10 mouse cellular contexts compared by ENCODE assay signal in the genomic region with DNA sequence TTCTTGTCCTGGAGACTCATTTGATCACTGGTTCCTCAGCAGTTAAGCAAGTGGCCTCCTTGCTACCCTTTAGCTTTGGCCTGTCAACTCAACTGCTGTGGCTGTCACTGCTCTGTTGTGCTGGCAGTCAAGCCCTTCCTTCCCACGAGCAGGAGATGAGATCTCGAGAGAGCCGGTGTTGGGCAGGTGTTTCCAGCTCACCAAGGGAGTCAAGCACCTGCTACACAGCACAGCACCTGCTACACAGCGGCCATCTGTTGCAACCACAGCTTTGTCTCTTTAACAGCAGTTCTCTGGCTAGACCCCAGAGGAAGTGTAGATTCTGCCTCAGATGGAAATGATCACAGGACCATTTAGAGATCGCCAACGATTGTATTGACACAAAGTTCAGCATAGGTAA. TPM values are rescaled to one million over a fixed set of nuclear protein-coding genes. Genes with fewer than 3 reads are reported as not detected.
DNase-seq lines count a peak whose midpoint lies in the region; ATAC-seq and TF ChIP-seq lines count a peak whose summit lies in the region.
"Had no signal": no experiment of that assay in that cellular context is flagged by ENCODE, and none has a peak within 500 bp of the region (broad histone marks: within the 10 kb centered on the region; RNA-seq: fewer than 3 reads in every experiment).

No protein-coding gene starts in this region.

- H3K9ac ChIP-seq in lung, embryonic 14.5 days: no peak overlapping the region
- no peak overlapping the region for H3K9ac ChIP-seq in lung, postnatal 0 days (replicated peaks; ENCODE audit: low read depth)

- H3K4me1 ChIP-seq in lung, embryonic 14.5 days (ENCODE audit: insufficient read depth): no peaks in the 10 kb centered on the region
- peaks cover 4% of the 10 kb centered on the region; the same call in 1 of the 2 replicates for H3K4me1 ChIP-seq in lung, postnatal 0 days (ENCODE audit: insufficient read depth, low read depth, low read length)
- no peaks in the 10 kb centered on the region for H3K4me1 ChIP-seq in midbrain, embryonic 10.5 days

- H3K27ac ChIP-seq in lung, embryonic 14.5 days (ENCODE audit: low read depth): no peak overlapping the region
- H3K27ac ChIP-seq in lung, postnatal 0 days (ENCODE audit: low read length): no peak overlapping the region
- H3K27ac ChIP-seq in midbrain, embryonic 10.5 days (replicated peaks): no peak overlapping the region

- TF ChIP-seq EP300 in lung, postnatal 0 days (IDR thresholded peaks at IDR 0.05): no peak

- H3K36me3 ChIP-seq in lung, embryonic 14.5 days (ENCODE audit: insufficient read depth): peaks cover 38% of the 10 kb centered on the region
- peaks cover 20% of the 10 kb centered on the region; the same call in 1 of the 2 replicates for H3K36me3 ChIP-seq in lung, postnatal 0 days (ENCODE audit: insufficient read depth, low read length)
- peaks cover 37% of the 10 kb centered on the region for H3K36me3 ChIP-seq in midbrain, embryonic 10.5 days

- WGBS in lung, embryonic 14.5 days: 46% methylated on average over 6 of the region's 6 CpGs
- WGBS in lung, postnatal 0 days: 46% methylated on average over 6 of the region's 6 CpGs
- 67% methylated on average over 6 of the region's 6 CpGs for WGBS in midbrain, embryonic 10.5 days

- H3K4me3 ChIP-seq in lung, embryonic 14.5 days (ENCODE audit: low read depth, low read length): no peak overlapping the region
- H3K4me3 ChIP-seq in lung, postnatal 0 days (ENCODE audit: low read depth, low read length): no peak overlapping the region
- no peak overlapping the region for H3K4me3 ChIP-seq in midbrain, embryonic 10.5 days

- H3K4me2 ChIP-seq in lung, embryonic 14.5 days: no peak overlapping the region
- H3K4me2 ChIP-seq in lung, postnatal 0 days (replicated peaks; ENCODE audit: low read depth, low read length): no peak overlapping the region

- no peak for DNase-seq in lung, embryonic 14.5 days
- no peak for DNase-seq in lung, postnatal 0 days (ENCODE audit: low spot score)
- peak; percentile 9 for DNase-seq in forelimb bud, embryonic 11.5 days (ENCODE audit: low read depth, low spot score)
- peak; percentile 20 for DNase-seq in midbrain, embryonic 10.5 days (ENCODE audit: low spot score)
- DNase-seq in thymus, postnatal 10 days (ENCODE audit: low spot score in 2 of 2): peak; percentile 76 to 84
- DNase-seq in gastrocnemius, adult 18-20 months (ENCODE audit: low spot score): no peak
- DNase-seq in urinary bladder, adult 18-20 months (ENCODE audit: low spot score in 2 of 2): no peak
- no peak for DNase-seq in adrenal gland, adult 8-10 months

- peak; percentile 50; the same call in 1 of the 2 replicates for ATAC-seq in lung, embryonic 14.5 days (ENCODE audit: insufficient read depth)
- no peak for ATAC-seq in lung, postnatal 0 days

- no peak for TF ChIP-seq CTCF in lung, embryonic 14.5 days (IDR thresholded peaks at IDR 0.05; ENCODE audit: low read depth)
- no peak for TF ChIP-seq CTCF in lung, postnatal 0 days (IDR thresholded peaks at IDR 0.05)

- no peaks in the 10 kb centered on the region for H3K27me3 ChIP-seq in lung, embryonic 14.5 days (ENCODE audit: insufficient read depth, low read length)
- no peaks in the 10 kb centered on the region for H3K27me3 ChIP-seq in lung, postnatal 0 days (replicated peaks; ENCODE audit: insufficient read depth, low read length)
- no peaks in the 10 kb centered on the region for H3K27me3 ChIP-seq in midbrain, embryonic 10.5 days (ENCODE audit: low read depth, poor library complexity, severe bottlenecking)

- H3K9me3 ChIP-seq in lung, embryonic 14.5 days (ENCODE audit: low read depth, low read length): no peaks in the 10 kb centered on the region
- H3K9me3 ChIP-seq in lung, postnatal 0 days (ENCODE audit: low read length): no peaks in the 10 kb centered on the region
- H3K9me3 ChIP-seq in midbrain, embryonic 10.5 days (replicated peaks): no peaks in the 10 kb centered on the region

RNA-seq across cellular contexts. Expression of a gene that starts 37.3 kb away (rescaled TPM):
- polyA plus RNA-seq in lung, embryonic 14.5 days (2014; fragmentation: Nextera tagmentation; extraction: Ambion mirVana): 1.7 and 2.3 TPM in 2 replicates
- polyA plus RNA-seq in lung, postnatal 0 days (2015; fragmentation: Nextera tagmentation; extraction: Ambion mirVana): 5.0 and 8.7 TPM in 2 replicates
- polyA plus RNA-seq in midbrain, embryonic 10.5 days (2016; fragmentation: Nextera tagmentation; extraction: Ambion mirVana): 4.4 and 6.1 TPM in 2 replicates
- total RNA-seq in gastrocnemius, adult 18-20 months (2021): under 1 TPM; 0.30 to 0.36 TPM
- 100 to 1,000 TPM in 1 of 4 experiments, 10 to 100 TPM in 3; 72.9 to 102 (median 81.8) TPM for total RNA-seq in adrenal gland, adult 8-10 months (2022)
- total RNA-seq: MEL had no signal
- polyA plus RNA-seq: liver, embryonic 16.5 days had no signal

Comparison
In these comparisons a context has a peak if more than half of its experiments do, and no peak if none do; other contexts are left out.
1. DNase-seq: peak in forelimb bud, embryonic 11.5 days (single experiment), midbrain, embryonic 10.5 days (single experiment) and thymus, postnatal 10 days (2 of 2); none in lung, embryonic 14.5 days (single experiment), lung, postnatal 0 days (single experiment), gastrocnemius, adult 18-20 months (single experiment), urinary bladder, adult 18-20 months (0 of 2) and adrenal gland, adult 8-10 months (single experiment).